Mouse (Mus musculus): ENCODE data around the gene Prdm16.
A peak's percentile ranks its signal among the peaks of the same experiment; 100 is the strongest.

Prdm16 gene

GRCm38 (mm10) chr4:154549961-154550393 is 86.7 kb downstream of the Prdm16 start:
- peak; percentile 42 to 52 for DNase-seq

- DNase-seq, result no peak
Measured at GRCm38 (mm10) chr4:154549497-154549896, 87.2 kb downstream of the Prdm16 start.

GRCm38 (mm10) chr4:154547176-154547855 is 89.4 kb downstream of the Prdm16 start:
- DNase-seq, result no peak

- no peak for DNase-seq
Measured at GRCm38 (mm10) chr4:154545296-154545695, 91.4 kb downstream of the Prdm16 start.

- peak; percentile 43 to 46 for DNase-seq
Measured at GRCm38 (mm10) chr4:154543921-154544320, 92.8 kb downstream of the Prdm16 start.

- DNase-seq, result no peak
Measured at GRCm38 (mm10) chr4:154543128-154543527, 93.5 kb downstream of the Prdm16 start.

- no peak for DNase-seq
Measured at GRCm38 (mm10) chr4:154542568-154542967, 94.1 kb downstream of the Prdm16 start.

GRCm38 (mm10) chr4:154541632-154542276 is 94.9 kb downstream of the Prdm16 start:
- DNase-seq, result no peak

GRCm38 (mm10) chr4:154540671-154541070 is 96.0 kb downstream of the Prdm16 start:
- DNase-seq, result no peak

GRCm38 (mm10) chr4:154539703-154540102 is 97.0 kb downstream of the Prdm16 start:
- DNase-seq, result no peak

- DNase-seq, result no peak
Measured at GRCm38 (mm10) chr4:154538727-154539126, 97.9 kb downstream of the Prdm16 start.

GRCm38 (mm10) chr4:154536110-154536509 is 100.6 kb downstream of the Prdm16 start:
- DNase-seq, result no peak

GRCm38 (mm10) chr4:154531368-154531767 is 105.3 kb downstream of the Prdm16 start:
- DNase-seq, result no peak

- DNase-seq, result no peak
Measured at GRCm38 (mm10) chr4:154530336-154530735, 106.3 kb downstream of the Prdm16 start.

GRCm38 (mm10) chr4:154527506-154527905 is 109.2 kb downstream of the Prdm16 start:
- DNase-seq, result peak; percentile 56 to 66

- no peak for DNase-seq
Measured at GRCm38 (mm10) chr4:154526351-154526786, 110.3 kb downstream of the Prdm16 start.

- DNase-seq, result no peak
Measured at GRCm38 (mm10) chr4:154523898-154524297, 112.8 kb downstream of the Prdm16 start.

- no peak for DNase-seq
Measured at GRCm38 (mm10) chr4:154521881-154522676, 114.6 kb downstream of the Prdm16 start.

- no peak for DNase-seq
Measured at GRCm38 (mm10) chr4:154519470-154520037, 117.1 kb downstream of the Prdm16 start.

GRCm38 (mm10) chr4:154517991-154518390 is 118.7 kb downstream of the Prdm16 start:
- no peak for DNase-seq

- no peak for DNase-seq
Measured at GRCm38 (mm10) chr4:154516470-154516869, 120.2 kb downstream of the Prdm16 start.

- no peak for DNase-seq
Measured at GRCm38 (mm10) chr4:154513664-154514063, 123.0 kb downstream of the Prdm16 start.

- DNase-seq, result no peak
Measured at GRCm38 (mm10) chr4:154512518-154513090, 124.1 kb downstream of the Prdm16 start.
